24 mouse cellular contexts compared by ENCODE assay signal in the genomic region with DNA sequence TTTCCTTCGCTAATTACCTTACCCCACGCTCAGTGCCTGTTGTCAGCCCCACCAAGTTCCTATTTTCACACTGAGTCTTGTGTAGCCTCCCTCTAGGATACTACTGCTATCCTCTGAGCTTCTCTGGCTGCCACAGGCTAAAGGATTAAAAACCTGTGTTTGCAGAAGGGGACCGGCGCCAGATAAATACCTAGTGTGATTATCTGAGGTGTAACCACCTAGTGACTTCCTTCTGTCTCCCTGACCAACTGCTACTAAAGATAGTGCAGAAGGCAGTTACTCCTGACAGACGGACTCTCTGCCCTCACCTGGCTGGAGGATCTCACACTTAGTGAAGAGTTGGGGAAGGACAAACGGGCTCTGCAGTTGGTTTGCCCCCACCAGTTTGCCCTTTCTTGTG. TPM values are rescaled to one million over a fixed set of nuclear protein-coding genes. Genes with fewer than 3 reads are reported as not detected.
DNase-seq lines count a peak whose midpoint lies in the region; ATAC-seq and TF ChIP-seq lines count a peak whose summit lies in the region.
"Had no signal": no experiment of that assay in that cellular context is flagged by ENCODE, and none has a peak within 500 bp of the region (broad histone marks: within the 10 kb centered on the region; RNA-seq: fewer than 3 reads in every experiment).

No protein-coding gene starts in this region.

- DNase-seq in cerebellum, adult 2 months: peak; percentile 48 to 62
- no peak for DNase-seq in cerebellum, adult 8-10 months
- DNase-seq in cerebellum, postnatal 36 days: peak; percentile 25 to 49
- no peak for DNase-seq in heart, adult 18-20 months
- no peak for DNase-seq in layer of hippocampus, adult 9-11 months
- DNase-seq: adrenal gland, adult 2 months; adrenal gland, postnatal 25 days; cerebellum, adult 11-12 months; forebrain, postnatal 0 days; gastrocnemius, postnatal 14 days; kidney, adult 11 months had no signal

- H3K4me2 ChIP-seq in intestine, embryonic 15.5 days (replicated peaks): no peak overlapping the region
- H3K4me2 ChIP-seq: embryonic facial prominence, embryonic 13.5 days; forebrain, embryonic 13.5 days; heart, embryonic 12.5 days; hindbrain, embryonic 14.5 days had no signal

- no peak for ATAC-seq in cerebellum, adult (ENCODE audit: insufficient number of reproducible peaks, low FRiP score, low TSS enrichment)
- peak; percentile 39; the same call in 1 of the 2 replicates for ATAC-seq in intestine, embryonic 15.5 days
- ATAC-seq: forebrain, embryonic 13.5 days; forebrain, postnatal 0 days had no signal

- H3K4me1 ChIP-seq in cerebellum, adult 2 months (ENCODE audit: control insufficient read depth, insufficient read depth, low read length): no peaks in the 10 kb centered on the region
- H3K4me1 ChIP-seq in intestine, embryonic 15.5 days (replicated peaks): no peaks in the 10 kb centered on the region
- H3K4me1 ChIP-seq: forebrain, embryonic 13.5 days had no signal

- no peaks in the 10 kb centered on the region for H3K27me3 ChIP-seq in cerebellum, adult 2 months (ENCODE audit: control insufficient read depth, insufficient read depth, low read length)
- no peaks in the 10 kb centered on the region for H3K27me3 ChIP-seq in intestine, embryonic 15.5 days (replicated peaks)
- H3K27me3 ChIP-seq: embryonic facial prominence, embryonic 13.5 days; forebrain, embryonic 13.5 days; heart, embryonic 12.5 days had no signal

- no peak for TF ChIP-seq POLR2A in cerebellum, adult 2 months (IDR thresholded peaks at IDR 0.05; ENCODE audit: borderline replicate concordance, insufficient read depth, low read length)

- 36% methylated on average over 6 of the region's 6 CpGs for WGBS in cerebellum, adult 2 months
- 66% methylated on average over 6 of the region's 6 CpGs for WGBS in intestine, embryonic 15.5 days

- H3K9ac ChIP-seq in intestine, embryonic 15.5 days: no peak overlapping the region
- H3K9ac ChIP-seq: forebrain, embryonic 13.5 days; forebrain, postnatal 0 days; heart, embryonic 12.5 days; hindbrain, embryonic 14.5 days had no signal

- no peak overlapping the region for H3K27ac ChIP-seq in cerebellum, adult 2 months (ENCODE audit: insufficient read depth, low read length)
- H3K27ac ChIP-seq in intestine, embryonic 15.5 days: no peak overlapping the region
- H3K27ac ChIP-seq: embryonic facial prominence, embryonic 13.5 days; forebrain, embryonic 13.5 days; hindbrain, embryonic 10.5 days; hindbrain, embryonic 14.5 days had no signal

- no peak overlapping the region for H3K4me3 ChIP-seq in cerebellum, adult 2 months (replicated peaks; ENCODE audit: insufficient read depth, low read depth, low read length)
- no peak overlapping the region for H3K4me3 ChIP-seq in intestine, embryonic 15.5 days (replicated peaks)
- H3K4me3 ChIP-seq: embryonic facial prominence, embryonic 13.5 days; forebrain, embryonic 13.5 days; heart, embryonic 12.5 days; hindbrain, embryonic 10.5 days had no signal

- TF ChIP-seq CTCF in cerebellum, adult 2 months (IDR thresholded peaks at IDR 0.05; ENCODE audit: borderline replicate concordance, insufficient read depth, low read depth, low read length): no peak

- H3K9me3 ChIP-seq in intestine, embryonic 15.5 days: no peaks in the 10 kb centered on the region
- H3K9me3 ChIP-seq: embryonic facial prominence, embryonic 13.5 days; forebrain, embryonic 13.5 days; heart, embryonic 12.5 days; hindbrain, embryonic 10.5 days had no signal

- peaks cover 12% of the 10 kb centered on the region for H3K36me3 ChIP-seq in intestine, embryonic 15.5 days

RNA-seq across cellular contexts. Expression of gene Slc39a2, which starts 3.3 kb away (rescaled TPM):
- polyA plus RNA-seq in cerebellum, adult 2 months (2012; rRNA removed): 13.8 and 15.0 TPM in 2 replicates
- 0.96 and 1.0 TPM in 2 replicates for polyA plus RNA-seq in intestine, embryonic 15.5 days (2015; fragmentation: Nextera tagmentation; extraction: Ambion mirVana)
- under 1 TPM in 1 of 2 experiments, not detected in 1; 0.26 TPM for total RNA-seq in heart, adult 18-20 months (2021)

RNA-seq across cellular contexts. Expression of gene Mettl17, which starts 11.4 kb away (rescaled TPM):
- polyA plus RNA-seq in cerebellum, adult 2 months (2012; rRNA removed): 52.5 and 55.4 TPM in 2 replicates
- polyA plus RNA-seq in intestine, embryonic 15.5 days (2015; fragmentation: Nextera tagmentation; extraction: Ambion mirVana): 45.4 and 45.5 TPM in 2 replicates
- 10 to 100 TPM; 24.3 to 26.3 TPM for total RNA-seq in heart, adult 18-20 months (2021)

RNA-seq across cellular contexts. Expression of gene Ndrg2, which starts 17.9 kb away (rescaled TPM):
- polyA plus RNA-seq in cerebellum, adult 2 months (2012; rRNA removed): 997 and 1,033 TPM in 2 replicates
- polyA plus RNA-seq in intestine, embryonic 15.5 days (2015; fragmentation: Nextera tagmentation; extraction: Ambion mirVana): 52.2 and 60.1 TPM in 2 replicates
- 1,000 to 10,000 TPM; 1,486 to 1,502 TPM for total RNA-seq in heart, adult 18-20 months (2021)

RNA-seq across cellular contexts. Expression of gene Tppp2, which starts 22.2 kb away (rescaled TPM):
- polyA plus RNA-seq in cerebellum, adult 2 months (2012; rRNA removed): not detected in 2 replicates
- polyA plus RNA-seq in intestine, embryonic 15.5 days (2015; fragmentation: Nextera tagmentation; extraction: Ambion mirVana): not detected in 2 replicates
- not detected for total RNA-seq in heart, adult 18-20 months (2021)
- total RNA-seq: adrenal gland, adult 2 months; adrenal gland, postnatal 25 days; forebrain, postnatal 0 days; heart, adult 8-10 months; heart, postnatal 25 days had no signal
- polyA plus RNA-seq: adrenal gland, adult 2 months; brain, embryonic 14.5 days; C2C12; embryonic facial prominence, embryonic 13.5 days; forebrain, embryonic 13.5 days; forebrain, postnatal 0 days; heart, embryonic 12.5 days; heart, embryonic 16.5 days; hindbrain, embryonic 10.5 days; hindbrain, embryonic 14.5 days had no signal

RNA-seq across cellular contexts. Expression of gene Rnase13, which starts 26.6 kb away (rescaled TPM):
- polyA plus RNA-seq in cerebellum, adult 2 months (2012; rRNA removed): 0.10 TPM in 1 of 2 replicates, not detected in the other
- polyA plus RNA-seq in intestine, embryonic 15.5 days (2015; fragmentation: Nextera tagmentation; extraction: Ambion mirVana): not detected in 2 replicates
- total RNA-seq in heart, adult 18-20 months (2021): not detected
- total RNA-seq: adrenal gland, adult 2 months; adrenal gland, postnatal 25 days; forebrain, postnatal 0 days; gastrocnemius, adult 18-20 months; gastrocnemius, postnatal 14 days; heart, adult 8-10 months; heart, postnatal 25 days had no signal
- polyA plus RNA-seq: adrenal gland, adult 2 months; brain, embryonic 14.5 days; C2C12; embryonic facial prominence, embryonic 13.5 days; forebrain, embryonic 13.5 days; forebrain, postnatal 0 days; heart, embryonic 12.5 days; heart, embryonic 16.5 days; hindbrain, embryonic 10.5 days; hindbrain, embryonic 14.5 days had no signal

Comparison
In these comparisons a context has a peak if more than half of its experiments do, and no peak if none do; other contexts are left out.
1. DNase-seq: peak in cerebellum, adult 2 months (2 of 2) and cerebellum, postnatal 36 days (2 of 2); none in cerebellum, adult 8-10 months (single experiment), heart, adult 18-20 months (0 of 2) and layer of hippocampus, adult 9-11 months (single experiment).
2. RNA of gene Ndrg2, which starts 17.9 kb away (polyA plus RNA-seq): 997 to 1,033 TPM in cerebellum, adult 2 months; 52.2 to 60.1 TPM in intestine, embryonic 15.5 days; every median in the first group is over 10 times any median in the second.